Mouse (Mus musculus) neural tube, embryonic 14.5 days (tissue): ENCODE measurements around the gene Cyp2c23. TPM values are rescaled to one million over a fixed set of nuclear protein-coding genes. Genes with fewer than 3 reads are reported as not detected.

Source experiments
- ATAC-seq: fragments of 200-750 bp; cut with Nextera tagmentation; 2 replicates; pipeline ENCODE4 v1.8.0; 2017; ENCODE audit warnings: low read depth, mild to moderate bottlenecking, moderate TSS enrichment, moderate library complexity
- H3K27ac ChIP-seq: fragments of 300-500 bp; sonication (generic); 2 replicates; pipeline ENCODE4 v1.5.1; 2014; ENCODE audit warnings: low read depth, mild to moderate bottlenecking, control low read depth, low read length, moderate library complexity, mixed read lengths
- H3K27me3 ChIP-seq: fragments of 300-500 bp; sonication (generic); 2 replicates; pipeline ENCODE4 v1.6.1; 2014; ENCODE audit warnings: low read length; ENCODE audit not compliant: control insufficient read depth, insufficient read depth
- H3K36me3 ChIP-seq: fragments of 300-500 bp; sonication (generic); 2 replicates; pipeline ENCODE4 v1.6.1; 2014; ENCODE audit warnings: low read length, mixed read lengths; ENCODE audit not compliant: control insufficient read depth, insufficient read depth
- H3K4me1 ChIP-seq: fragments of 300-500 bp; sonication (generic); 2 replicates; pipeline ENCODE4 v1.6.1; 2014; ENCODE audit warnings: low read length; ENCODE audit not compliant: control insufficient read depth, insufficient read depth
- H3K4me2 ChIP-seq: fragments of 300-500 bp; sonication (generic); 2 replicates; pipeline ENCODE4 v1.6.1; 2014; ENCODE audit warnings: mild to moderate bottlenecking, low read depth, low read length, control low read depth
- H3K4me3 ChIP-seq: fragments of 300-500 bp; sonication (generic); 2 replicates; pipeline ENCODE4 v1.5.1; 2014; ENCODE audit warnings: low read depth, low read length, control low read depth, mixed read lengths
- H3K9ac ChIP-seq: fragments of 300-500 bp; sonication (generic); replicated peaks from 2 replicates; pipeline ENCODE4 v1.6.1; 2014; ENCODE audit warnings: low read depth, mild to moderate bottlenecking, control low read depth, low read length, mixed read lengths
- H3K9me3 ChIP-seq: fragments of 300-500 bp; sonication (generic); 2 replicates; pipeline ENCODE4 v1.6.1; 2016; ENCODE audit warnings: low read length; ENCODE audit not compliant: control insufficient read depth
- WGBS: fragments of 180-500 bp; shearing (Covaris S2); extraction: QIAGEN DNeasy Blood & Tissue Kit; methylation state at CpG from one replicate; pipeline ENCODE4 v1.1.7; 2014; 5-methylcytosine and 5-hydroxymethylcytosine counted together
- polyA plus RNA-seq: library from polyadenylated mRNA; unstranded; fragments of >200 nt; fragmentation: Nextera tagmentation; extraction: Ambion mirVana; gene quantifications from 2 replicates; pipeline ENCODE4 v1.2.1, GENCODE M21; 2014

Gene Cyp2c23
- polyA plus RNA-seq, 1 experiment from 2014 or later: not detected

- no peak overlapping the region for H3K27ac ChIP-seq
- peaks cover 14% of the 10 kb centered on the region for H3K36me3 ChIP-seq
- H3K9ac ChIP-seq: no peak overlapping the region
- H3K4me3 ChIP-seq: no peak overlapping the region
- H3K4me1 ChIP-seq: no peaks in the 10 kb centered on the region
- no peak overlapping the region for H3K4me2 ChIP-seq
- H3K9me3 ChIP-seq: no peaks in the 10 kb centered on the region
- ATAC-seq: no peak
- no peaks in the 10 kb centered on the region for H3K27me3 ChIP-seq
- WGBS: 91% methylated on average over 11 of the region's 11 CpGs
Measured at GRCm38 (mm10) chr19:44032046-44032744, 3.2 kb upstream of the Cyp2c23 start.

DNA sequence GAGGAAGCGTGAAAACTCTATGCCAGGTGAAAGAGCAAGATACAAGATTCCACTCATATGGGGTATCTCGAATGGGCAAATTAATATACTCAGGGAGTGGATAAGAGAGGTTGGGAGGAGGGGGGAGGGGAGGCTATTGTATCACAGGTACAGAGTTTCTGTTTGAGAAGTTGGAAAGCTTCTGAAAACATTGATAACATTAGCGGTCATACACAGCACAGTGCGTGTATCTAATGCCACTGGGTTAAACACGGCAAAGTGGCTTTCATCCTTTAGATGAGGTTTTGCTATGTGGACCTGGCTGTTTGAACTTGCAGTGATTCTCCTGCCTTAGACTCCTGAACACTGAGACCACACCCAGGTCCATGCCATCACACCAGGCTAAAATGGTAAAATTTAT lies 1.0 kb upstream of the Cyp2c23 start:
- Histone ChIP-seq H3K4me1 (no peaks in the 10 kb centered on the region), H3K4me2 (no peak overlapping the region), H3K27me3 (no peaks in the 10 kb centered on the region), H3K9ac (no peak overlapping the region), H3K36me3 (no peaks in the 10 kb centered on the region), H3K27ac (no peak overlapping the region), H3K9me3 (no peaks in the 10 kb centered on the region), H3K4me3 (no peak overlapping the region)
- ATAC-seq: no peak
- WGBS: 91% methylated on average over 5 of the region's 5 CpGs

- no peak overlapping the region for H3K9ac ChIP-seq
- no peaks in the 10 kb centered on the region for H3K4me1 ChIP-seq
- H3K36me3 ChIP-seq: no peaks in the 10 kb centered on the region
- no peak overlapping the region for H3K27ac ChIP-seq
- 60% methylated on average over 8 of the region's 8 CpGs for WGBS
- H3K9me3 ChIP-seq: no peaks in the 10 kb centered on the region
- no peak overlapping the region for H3K4me2 ChIP-seq
- no peaks in the 10 kb centered on the region for H3K27me3 ChIP-seq
- no peak for ATAC-seq
- H3K4me3 ChIP-seq: no peak overlapping the region
Measured at GRCm38 (mm10) chr19:44026956-44027530, 2.0 kb downstream of the Cyp2c23 start.

- H3K27me3 ChIP-seq: no peaks in the 10 kb centered on the region
- no peak overlapping the region for H3K4me2 ChIP-seq
- H3K4me1 ChIP-seq: no peaks in the 10 kb centered on the region
- H3K9me3 ChIP-seq: no peaks in the 10 kb centered on the region
- no peaks in the 10 kb centered on the region for H3K36me3 ChIP-seq
- no peak for ATAC-seq
- H3K4me3 ChIP-seq: no peak overlapping the region
- no peak overlapping the region for H3K9ac ChIP-seq
- 94% methylated on average over 13 of the region's 13 CpGs for WGBS
- no peak overlapping the region for H3K27ac ChIP-seq
Measured at GRCm38 (mm10) chr19:44024921-44025585, 4.0 kb downstream of the Cyp2c23 start.

DNA sequence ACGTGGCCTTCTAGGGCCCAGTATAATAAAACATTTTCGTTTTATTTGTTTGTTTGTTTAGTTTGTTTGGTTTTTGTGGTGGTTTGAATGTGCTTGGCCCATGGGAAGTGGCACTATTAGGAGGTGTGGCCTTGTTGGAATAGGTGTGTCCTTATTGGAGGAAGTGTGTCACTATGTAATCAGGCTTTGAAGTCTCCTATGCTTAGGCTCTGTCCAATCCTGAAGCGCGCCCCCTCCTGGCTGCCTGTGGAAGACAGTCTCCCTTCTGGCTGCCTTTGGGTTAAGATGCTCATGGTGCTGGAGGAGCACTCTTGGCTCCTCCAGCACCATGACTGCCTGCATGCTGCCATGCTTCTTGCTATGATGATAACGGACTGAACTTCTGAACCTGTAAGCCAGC lies 5.9 kb downstream of the Cyp2c23 start:
- 77% methylated on average over 5 of the region's 5 CpGs for WGBS
- Histone ChIP-seq H3K9ac (no peak overlapping the region), H3K27ac (no peak overlapping the region), H3K4me3 (no peak overlapping the region), H3K4me1 (no peaks in the 10 kb centered on the region), H3K27me3 (no peaks in the 10 kb centered on the region), H3K9me3 (no peaks in the 10 kb centered on the region), H3K4me2 (no peak overlapping the region), H3K36me3 (no peaks in the 10 kb centered on the region)
- no peak for ATAC-seq

DNA sequence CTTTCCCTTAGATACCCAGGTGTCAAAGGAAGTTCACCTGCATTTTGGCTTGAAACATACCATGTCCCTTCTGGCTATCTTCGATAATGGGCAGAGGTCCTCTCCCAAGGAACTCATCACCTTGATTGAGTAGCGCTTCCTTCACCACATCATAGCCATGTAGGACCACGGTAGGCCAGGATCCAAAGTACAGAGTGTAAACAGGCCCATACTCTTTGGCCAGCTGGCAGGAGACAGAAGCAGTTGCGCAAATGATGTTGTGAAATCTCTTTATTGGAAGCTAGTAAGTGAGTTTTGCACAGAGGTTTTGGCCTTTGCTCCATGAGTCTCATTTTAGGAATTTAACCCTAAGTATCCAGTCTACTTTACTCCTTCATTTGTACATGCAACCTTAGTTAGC lies 7.5 kb downstream of the Cyp2c23 start:
- no peaks in the 10 kb centered on the region for H3K36me3 ChIP-seq
- H3K4me1 ChIP-seq: no peaks in the 10 kb centered on the region
- 93% methylated on average over 4 of the region's 4 CpGs for WGBS

GRCm38 (mm10) chr19:44019739-44020138 lies 9.3 kb downstream of the Cyp2c23 start:
- Histone ChIP-seq H3K4me2 (no peak overlapping the region), H3K27me3 (no peaks in the 10 kb centered on the region), H3K9ac (no peak overlapping the region), H3K36me3 (no peaks in the 10 kb centered on the region), H3K9me3 (no peaks in the 10 kb centered on the region), H3K27ac (no peak overlapping the region), H3K4me3 (no peak overlapping the region), H3K4me1 (no peaks in the 10 kb centered on the region)
- 65% methylated on average over 7 of the region's 7 CpGs for WGBS
- no peak for ATAC-seq

More for the DNA sequence above, 7.5 kb downstream of the Cyp2c23 start:
- ATAC-seq: no peak
- Histone ChIP-seq H3K27me3 (no peaks in the 10 kb centered on the region), H3K9ac (no peak overlapping the region), H3K9me3 (no peaks in the 10 kb centered on the region), H3K27ac (no peak overlapping the region), H3K4me2 (no peak overlapping the region), H3K4me3 (no peak overlapping the region)

DNA sequence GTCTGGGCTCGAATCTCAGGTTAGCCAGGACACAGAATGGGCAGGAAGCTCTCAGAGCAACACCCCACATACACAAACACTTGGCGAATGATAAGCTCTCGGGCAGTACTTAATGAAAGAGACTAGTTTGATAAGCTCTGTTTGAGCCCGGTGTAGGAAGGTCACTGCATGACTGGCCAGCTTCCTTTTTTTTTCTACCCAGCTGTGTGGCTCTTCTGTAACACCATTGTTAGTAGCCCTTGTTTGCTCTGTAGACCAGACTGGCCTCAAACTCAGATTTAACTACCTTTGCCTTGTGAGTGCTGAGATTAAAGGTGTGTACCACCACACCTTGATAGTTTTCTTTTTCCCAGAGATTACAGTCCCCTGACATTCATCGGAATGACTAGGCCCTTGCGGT lies 15.1 kb downstream of the Cyp2c23 start:
- H3K9me3 ChIP-seq: no peaks in the 10 kb centered on the region
- 87% methylated on average over 6 of the region's 6 CpGs for WGBS
- no peak overlapping the region for H3K4me2 ChIP-seq
- ATAC-seq: no peak
- H3K36me3 ChIP-seq: no peaks in the 10 kb centered on the region
- H3K4me1 ChIP-seq: no peaks in the 10 kb centered on the region
- no peak overlapping the region for H3K27ac ChIP-seq
- no peaks in the 10 kb centered on the region for H3K27me3 ChIP-seq
- H3K4me3 ChIP-seq: no peak overlapping the region
- no peak overlapping the region for H3K9ac ChIP-seq

DNA sequence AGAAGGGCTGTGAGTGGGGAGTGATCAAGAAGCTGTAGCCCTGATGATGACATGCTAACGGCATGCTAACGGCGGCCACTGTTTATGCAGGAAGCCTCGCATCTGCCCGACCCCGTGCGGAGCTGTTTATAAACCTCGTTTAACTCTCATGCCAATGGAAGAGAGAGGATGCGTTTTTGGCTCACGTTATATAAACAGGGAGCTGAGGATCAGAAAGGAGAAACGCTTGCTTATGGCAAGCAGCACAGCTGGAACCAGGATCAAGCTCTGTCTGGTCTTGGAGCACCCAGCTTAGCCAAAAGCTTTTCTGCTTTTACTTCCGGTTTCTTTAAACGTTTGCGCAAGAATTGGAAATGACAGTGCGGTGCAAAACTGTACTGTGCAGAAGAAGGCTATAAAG lies 20.2 kb downstream of the Cyp2c23 start:
- no peak overlapping the region for H3K4me2 ChIP-seq
- no peaks in the 10 kb centered on the region for H3K9me3 ChIP-seq
- no peak overlapping the region for H3K27ac ChIP-seq
- H3K9ac ChIP-seq: no peak overlapping the region
- 78% methylated on average over 15 of the region's 15 CpGs for WGBS
- no peak for ATAC-seq
- no peaks in the 10 kb centered on the region for H3K27me3 ChIP-seq
- no peaks in the 10 kb centered on the region for H3K36me3 ChIP-seq
- H3K4me3 ChIP-seq: no peak overlapping the region
- H3K4me1 ChIP-seq: no peaks in the 10 kb centered on the region
